Mouse (Mus musculus) erythroid progenitor cell, adult 5-6 weeks (primary cell): Measurements from ENCODE around the gene Mid1. TPM values are rescaled to one million over a fixed set of nuclear protein-coding genes. Genes with fewer than 3 reads are reported as not detected.

ENCODE experiments used
- ATAC-seq: replicated peaks from 2 replicates; pipeline ENCODE4 v1.8.0; 2016; ENCODE audit warnings: moderate number of reproducible peaks, mild to moderate bottlenecking, moderate TSS enrichment, inconsistent platforms; ENCODE audit not compliant: poor library complexity, low FRiP score, severe bottlenecking
- total RNA-seq, 2 experiments: library from RNA; stranded (forward) in 1 of 2; stranded (reverse) in 1 of 2; fragments of 150-400 nt in 1 of 2; fragments of 186-747, 209-891 nt in 1 of 2; gene quantifications; 2 replicates each; pipeline versions ENCODE4 v1.2.3 to v1.2.4; 2015 to 2017; ENCODE audit warnings: low replicate concordance in 2 of 2

The Mid1 gene
- total RNA-seq, 2 experiments from 2014 or later: 0.83 to 29.8 TPM

GRCm38 (mm10) chrX:169880826-169881225, 195.8 kb downstream of the Mid1 start:
- no peak for ATAC-seq

GRCm38 (mm10) chrX:169881253-169882219, 196.5 kb downstream of the Mid1 start:
- ATAC-seq: no peak

GRCm38 (mm10) chrX:169882220-169882609, 197.2 kb downstream of the Mid1 start:
- no peak for ATAC-seq

DNA sequence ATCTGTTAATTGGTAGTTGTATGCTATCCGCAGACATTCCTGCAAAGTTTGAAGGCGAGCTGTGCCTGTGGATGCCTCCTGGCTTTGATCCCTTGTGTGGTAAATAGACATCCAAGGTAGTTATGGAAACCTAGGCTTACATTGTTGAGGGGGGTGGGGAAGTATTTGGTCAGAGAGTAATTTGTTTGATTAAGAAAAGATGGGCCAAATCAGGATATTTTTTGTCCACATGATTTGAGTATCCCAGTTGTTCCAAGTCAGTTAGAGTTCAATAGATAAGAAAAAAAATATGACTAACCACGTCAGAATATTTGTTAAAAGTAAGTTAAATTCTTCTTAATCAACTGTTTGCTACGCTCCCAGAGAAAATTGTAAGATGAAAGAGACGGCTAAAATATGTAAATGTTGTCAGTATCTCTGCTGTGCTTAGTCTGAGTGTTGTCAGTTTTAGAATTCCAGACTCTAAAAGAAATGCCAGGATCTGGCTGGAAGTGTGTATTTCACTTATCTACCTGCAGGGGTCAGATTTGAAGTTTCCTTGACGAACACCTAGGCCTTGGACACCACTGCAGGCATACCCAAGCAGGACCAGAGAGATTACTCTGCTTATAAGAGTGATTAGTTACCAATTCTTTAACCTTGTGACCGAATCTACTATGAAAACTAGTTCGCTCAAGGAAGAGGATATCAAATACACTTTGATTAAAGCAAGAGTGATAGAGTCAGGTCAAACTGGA, 198.7 kb downstream of the Mid1 start:
- ATAC-seq: no peak

GRCm38 (mm10) chrX:169890541-169890940, 205.5 kb downstream of the Mid1 start:
- no peak for ATAC-seq

- ATAC-seq: no peak
These were observed 207.1 kb downstream of the Mid1 start for GRCm38 (mm10) chrX:169892100-169892499.

- ATAC-seq: no peak
These were observed 207.6 kb downstream of the Mid1 start for GRCm38 (mm10) chrX:169892631-169893030.

DNA sequence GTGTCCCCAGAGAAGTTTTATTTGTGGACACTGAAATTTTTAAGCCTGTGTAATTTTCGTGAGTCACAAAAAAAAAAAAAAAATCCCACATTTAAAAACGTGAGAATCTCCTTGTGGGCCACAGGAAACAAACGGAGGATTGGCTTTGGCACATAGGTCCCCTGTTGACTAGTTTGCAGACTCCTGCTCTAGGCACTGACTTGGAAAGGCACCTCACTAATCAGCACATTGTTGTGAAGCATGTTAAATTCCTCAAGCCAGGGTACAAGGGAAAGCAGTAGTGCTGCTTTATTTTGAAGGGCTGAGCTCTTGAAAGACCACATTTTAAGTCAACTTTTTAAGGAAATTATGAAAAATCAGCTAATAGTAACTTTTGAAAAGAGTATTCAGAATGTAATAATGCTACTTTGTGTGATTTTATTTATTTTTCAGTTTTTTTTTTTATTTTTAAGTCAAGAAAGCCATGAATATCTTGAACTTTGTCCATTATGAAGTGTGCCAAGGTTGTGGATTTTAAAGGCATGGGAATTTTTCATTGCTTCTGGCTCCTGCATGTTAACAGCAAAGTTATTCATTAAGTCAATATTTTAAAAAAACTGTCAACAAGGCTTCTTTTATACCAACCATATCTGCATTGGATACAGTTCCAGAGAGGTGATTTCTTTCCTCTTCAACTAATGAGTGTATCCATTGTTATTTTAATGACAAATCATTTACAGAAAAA, 214.4 kb downstream of the Mid1 start:
- no peak for ATAC-seq

DNA sequence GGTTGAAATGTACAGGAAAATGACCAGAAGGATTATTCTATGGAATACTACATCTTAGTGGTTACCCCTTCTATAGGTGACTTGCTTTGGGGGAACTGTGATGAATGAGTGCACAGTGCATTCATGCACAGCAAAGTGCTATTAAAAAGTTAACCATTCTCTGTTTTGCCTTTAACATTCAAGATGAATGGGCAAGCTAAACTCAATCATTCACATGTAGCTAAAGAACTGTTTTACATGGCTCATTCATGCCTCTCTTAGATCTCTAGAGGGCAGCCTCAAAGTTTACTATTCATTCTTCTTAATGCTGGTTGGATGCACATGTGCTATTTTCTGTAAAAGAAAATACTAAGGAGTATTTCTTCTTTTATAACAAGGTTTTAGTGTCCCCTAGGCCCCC, 217.9 kb downstream of the Mid1 start:
- no peak for ATAC-seq

GRCm38 (mm10) chrX:169903656-169904055, 218.7 kb downstream of the Mid1 start:
- no peak for ATAC-seq

GRCm38 (mm10) chrX:169906054-169906508, 221.1 kb downstream of the Mid1 start:
- no peak for ATAC-seq

DNA sequence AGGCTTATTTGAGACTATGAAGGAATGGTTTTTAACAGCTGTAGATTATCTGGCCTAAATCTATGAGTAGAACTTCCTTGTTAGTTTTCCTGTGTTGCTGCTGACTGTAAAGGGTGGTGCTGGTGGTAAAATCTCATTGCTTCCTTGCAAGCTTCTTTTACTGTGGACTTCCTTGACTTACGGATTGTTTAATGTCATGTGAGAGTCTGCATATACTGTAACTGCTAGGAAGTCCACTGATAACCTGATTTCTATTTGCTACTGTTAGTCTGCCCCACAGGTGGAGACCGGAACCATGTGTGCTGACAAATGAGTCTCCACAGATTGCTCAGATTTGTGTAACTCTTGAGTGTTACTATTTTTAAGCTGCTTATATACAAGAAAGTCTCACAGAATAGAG, 224.9 kb downstream of the Mid1 start:
- ATAC-seq: no peak

DNA sequence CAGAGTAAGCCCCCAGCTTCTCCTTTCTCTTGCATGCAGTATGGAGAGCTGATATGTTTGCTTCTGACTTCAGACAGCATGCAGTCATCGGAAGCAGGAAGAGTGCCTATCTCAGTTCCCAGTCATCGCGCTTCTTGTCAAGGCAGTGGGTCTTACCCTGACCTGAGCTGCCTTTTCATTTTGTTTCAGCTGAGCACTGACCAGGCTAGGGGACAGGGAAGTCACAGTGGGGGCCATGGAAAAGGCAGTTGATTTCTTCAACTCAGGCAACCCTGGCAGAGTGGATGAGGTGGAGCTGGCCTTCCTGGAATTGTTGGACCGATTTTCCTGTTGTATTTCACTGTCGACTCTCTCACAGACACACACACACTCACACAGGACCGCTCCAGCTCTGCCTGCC, 230.7 kb downstream of the Mid1 start:
- no peak for ATAC-seq

- ATAC-seq: no peak
These were observed 237.5 kb downstream of the Mid1 start for GRCm38 (mm10) chrX:169922541-169922940.

- no peak for ATAC-seq
These were observed 238.4 kb downstream of the Mid1 start for GRCm38 (mm10) chrX:169923417-169923816.

DNA sequence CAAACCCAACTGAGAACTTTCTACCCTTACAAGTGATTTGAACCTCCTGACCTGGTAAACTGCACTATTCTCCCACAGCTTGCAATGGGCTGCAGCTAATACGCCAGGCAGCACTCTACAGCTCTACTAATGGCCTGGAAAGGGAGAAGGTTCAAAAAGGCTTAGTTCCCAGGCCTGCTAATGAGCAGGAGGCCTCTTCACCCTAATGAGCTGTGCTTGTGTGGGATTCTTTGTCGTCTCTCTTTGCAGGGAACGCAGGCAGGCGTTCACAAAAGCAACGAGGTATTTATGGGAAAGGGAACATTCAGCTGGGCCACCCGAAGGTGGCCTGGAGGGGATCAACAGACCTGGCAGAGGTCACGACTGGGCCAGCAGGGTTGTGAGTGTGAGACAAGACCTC, 240.6 kb downstream of the Mid1 start:
- ATAC-seq: no peak

GRCm38 (mm10) chrX:169927110-169927817, 242.3 kb downstream of the Mid1 start:
- no peak for ATAC-seq

- ATAC-seq: no peak
These were observed 245.9 kb downstream of the Mid1 start for GRCm38 (mm10) chrX:169930868-169931267.

DNA sequence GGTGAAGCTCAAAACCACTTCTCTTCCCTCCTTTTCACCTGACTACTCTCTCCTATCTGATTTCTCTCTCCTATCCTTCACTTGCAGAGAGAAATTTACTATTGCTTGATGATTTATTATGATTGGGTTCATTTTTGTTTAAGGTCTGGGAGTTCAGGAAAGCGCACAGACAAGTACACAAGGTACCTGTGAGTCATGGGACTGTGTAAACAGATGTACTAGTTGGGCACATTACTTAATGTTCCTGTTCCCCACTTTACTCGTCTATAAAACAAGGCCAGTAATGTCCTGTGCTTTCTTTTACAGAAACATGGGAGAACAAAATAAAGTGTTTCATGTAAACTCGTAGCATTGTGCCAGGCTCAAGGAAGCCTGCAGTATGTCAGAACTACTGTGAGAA, 248.2 kb downstream of the Mid1 start:
- no peak for ATAC-seq
